Mouse (Mus musculus): ENCODE data around the gene Rasal2.

- TF ChIP-seq CTCF (IDR thresholded peaks at IDR 0.05) (no peak), EP300 (IDR thresholded peaks at IDR 0.05) (no peak)
Measured at GRCm38 (mm10) chr1:157290173-157290572, 122.2 kb downstream of the Rasal2 start.
